32 mouse cellular contexts compared by ENCODE assay signal in genomic region chr3:20295546-20295945, GRCm38 (mm10). TPM values are rescaled to one million over a fixed set of nuclear protein-coding genes. Genes with fewer than 3 reads are reported as not detected.
"Had no signal": no experiment of that assay in that cellular context is flagged by ENCODE, and none has a peak within 500 bp of the region (broad histone marks: within the 10 kb centered on the region; RNA-seq: fewer than 3 reads in every experiment).

No protein-coding gene starts in this region.

- H3K9me3 ChIP-seq: embryonic facial prominence, embryonic 10.5 days; embryonic facial prominence, embryonic 12.5 days; embryonic facial prominence, embryonic 13.5 days; embryonic facial prominence, embryonic 15.5 days; forebrain, embryonic 10.5 days; forebrain, embryonic 12.5 days; forebrain, embryonic 13.5 days; forebrain, embryonic 15.5 days; heart, embryonic 10.5 days had no signal

- H3K27me3 ChIP-seq: embryonic facial prominence, embryonic 12.5 days; embryonic facial prominence, embryonic 13.5 days; embryonic facial prominence, embryonic 15.5 days; forebrain, embryonic 12.5 days; forebrain, embryonic 13.5 days; forebrain, embryonic 15.5 days had no signal

- ATAC-seq: forebrain, embryonic 13.5 days; forebrain, embryonic 14.5 days; forebrain, embryonic 15.5 days; forebrain, embryonic 16.5 days; forebrain, postnatal 0 days had no signal

- H3K4me1 ChIP-seq: embryonic facial prominence, embryonic 10.5 days; embryonic facial prominence, embryonic 12.5 days; embryonic facial prominence, embryonic 13.5 days; embryonic facial prominence, embryonic 15.5 days; forebrain, embryonic 10.5 days; forebrain, embryonic 12.5 days; forebrain, embryonic 13.5 days; forebrain, embryonic 15.5 days; heart, embryonic 10.5 days had no signal

- H3K36me3 ChIP-seq: embryonic facial prominence, embryonic 10.5 days; embryonic facial prominence, embryonic 12.5 days; embryonic facial prominence, embryonic 13.5 days; embryonic facial prominence, embryonic 15.5 days; forebrain, embryonic 10.5 days; forebrain, embryonic 12.5 days; forebrain, embryonic 15.5 days; heart, embryonic 10.5 days had no signal

- H3K9ac ChIP-seq: embryonic facial prominence, embryonic 12.5 days; embryonic facial prominence, embryonic 13.5 days; embryonic facial prominence, embryonic 15.5 days; forebrain, embryonic 12.5 days; forebrain, embryonic 13.5 days; forebrain, embryonic 15.5 days; forebrain, postnatal 0 days had no signal

- DNase-seq: cerebellum, adult 9-10 months; cerebellum, adult 9-11 months; cerebellum, postnatal 10 days; cerebellum, postnatal 14 days; cerebellum, postnatal 25 days; cerebellum, postnatal 36 days; embryo, embryonic 11 days; forebrain, postnatal 0 days; gastrocnemius, adult 2 months; gastrocnemius, postnatal 10 days; gastrocnemius, postnatal 14 days; gastrocnemius, postnatal 25 days; heart, adult 2 months had no signal

- H3K4me3 ChIP-seq: embryonic facial prominence, embryonic 10.5 days; embryonic facial prominence, embryonic 12.5 days; embryonic facial prominence, embryonic 13.5 days; embryonic facial prominence, embryonic 15.5 days; erythroblast, embryonic 14.5 days; forebrain, embryonic 10.5 days; forebrain, embryonic 12.5 days; forebrain, embryonic 13.5 days; forebrain, embryonic 15.5 days; gastrocnemius, adult 2 months; heart, adult 2 months; heart, embryonic 10.5 days had no signal

- H3K27ac ChIP-seq: embryonic facial prominence, embryonic 10.5 days; embryonic facial prominence, embryonic 12.5 days; embryonic facial prominence, embryonic 13.5 days; embryonic facial prominence, embryonic 15.5 days; forebrain, embryonic 10.5 days; forebrain, embryonic 12.5 days; forebrain, embryonic 13.5 days; forebrain, embryonic 15.5 days; gastrocnemius, adult 2 months; heart, adult 2 months; heart, embryonic 10.5 days had no signal

RNA-seq across cellular contexts. Expression of gene Cpb1, which starts 20.0 kb away (rescaled TPM):
- total RNA-seq: common myeloid progenitor, adult 5-6 weeks; gastrocnemius, adult 2 months; gastrocnemius, adult 8-10 months; granulocyte monocyte progenitor cell, adult 5-6 weeks; heart, adult 18-20 months; heart, adult 2 months; heart, adult 8-10 months had no signal
- polyA plus RNA-seq: embryonic facial prominence, embryonic 10.5 days; embryonic facial prominence, embryonic 11.5 days; embryonic facial prominence, embryonic 12.5 days; embryonic facial prominence, embryonic 13.5 days; erythroblast, embryonic 14.5 days; forebrain, embryonic 10.5 days; forebrain, embryonic 11.5 days; forebrain, embryonic 12.5 days; forebrain, embryonic 13.5 days; forebrain, embryonic 14.5 days; forebrain, embryonic 15.5 days; heart, adult 2 months; heart, embryonic 10.5 days had no signal

RNA-seq across cellular contexts. Expression of gene Cpa3, which starts 53.6 kb away (rescaled TPM):
- polyA plus RNA-seq: embryonic facial prominence, embryonic 10.5 days; forebrain, embryonic 10.5 days; forebrain, embryonic 13.5 days had no signal
